Mouse (Mus musculus): Measurements from ENCODE around the gene Klhl24. TPM values are rescaled to one million over a fixed set of nuclear protein-coding genes. Genes with fewer than 3 reads are reported as not detected.
"Not testable (repeated sequence)": the region's sequence is repeated elsewhere in the genome, so short reads cannot be mapped to it uniquely, and the experiment has no call there.

Klhl24 gene
- polyA plus RNA-seq, 1 experiment from 2014 or later = 22.1 TPM

DNA sequence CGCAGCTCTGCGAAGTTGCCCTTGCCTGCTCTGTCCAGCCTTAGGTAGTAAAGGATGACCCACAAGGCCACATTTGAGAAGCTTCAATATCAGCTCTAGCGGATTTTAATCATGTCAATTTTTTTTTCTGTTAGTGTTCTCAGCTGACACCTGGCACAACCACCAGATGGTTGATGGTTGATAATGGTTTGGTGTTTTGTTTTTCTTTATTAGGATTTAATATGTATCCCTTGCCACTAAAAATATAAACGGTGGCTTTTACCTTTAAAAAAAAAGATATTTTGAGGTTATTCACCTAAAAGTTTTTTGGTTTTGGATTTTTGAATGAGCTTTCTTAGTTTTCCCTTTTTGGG, 1.0 kb downstream of the Klhl24 start:
- H3K4me2 ChIP-seq (replicated peaks) = peak overlapping the region; percentile 62
- peak overlapping the region; percentile 88 for H3K9ac ChIP-seq
- 4% methylated on average over 4 of the region's 4 CpGs for WGBS
- peak overlapping the region; percentile 97 for H3K4me3 ChIP-seq (replicated peaks)
- no peaks in the 10 kb centered on the region for H3K4me1 ChIP-seq (replicated peaks)
- no peak for ATAC-seq
- H3K27ac ChIP-seq = peak overlapping the region; percentile 98
- peaks cover 3% of the 10 kb centered on the region; the same call in 1 of the 2 replicates for H3K36me3 ChIP-seq
- no peaks in the 10 kb centered on the region for H3K27me3 ChIP-seq (replicated peaks)
- no peaks in the 10 kb centered on the region for H3K9me3 ChIP-seq

GRCm38 (mm10) chr16:20098866-20099629, 1.7 kb downstream of the Klhl24 start:
- H3K4me3 ChIP-seq (replicated peaks) = no peak overlapping the region

GRCm38 (mm10) chr16:20106996-20107395, 9.7 kb downstream of the Klhl24 start:
- no peak overlapping the region for H3K9ac ChIP-seq
- no peak overlapping the region for H3K27ac ChIP-seq
- no peaks in the 10 kb centered on the region for H3K27me3 ChIP-seq (replicated peaks)
- H3K4me1 ChIP-seq (replicated peaks) = no peaks in the 10 kb centered on the region
- no peak overlapping the region for H3K4me3 ChIP-seq (replicated peaks)
- no peak overlapping the region for H3K4me2 ChIP-seq (replicated peaks)
- 90% methylated on average over 8 of the region's 8 CpGs for WGBS
- no peak for ATAC-seq
- H3K9me3 ChIP-seq = no peaks in the 10 kb centered on the region
- peaks cover 36% of the 10 kb centered on the region for H3K36me3 ChIP-seq

More at GRCm38 (mm10) chr16:20098866-20099629, 1.7 kb downstream of the Klhl24 start:
- H3K36me3 ChIP-seq = peaks cover 10% of the 10 kb centered on the region; the same call in 1 of the 2 replicates
- H3K27me3 ChIP-seq (replicated peaks) = no peaks in the 10 kb centered on the region
- no peak overlapping the region for H3K27ac ChIP-seq
- 83% methylated on average over 6 of the region's 6 CpGs for WGBS
- no peak overlapping the region for H3K9ac ChIP-seq
- no peak overlapping the region; the same call in 1 of the 2 replicates for H3K4me2 ChIP-seq (replicated peaks)
- no peaks in the 10 kb centered on the region for H3K4me1 ChIP-seq (replicated peaks)
- ATAC-seq = no peak
- H3K9me3 ChIP-seq = no peaks in the 10 kb centered on the region

GRCm38 (mm10) chr16:20108961-20109360, 11.6 kb downstream of the Klhl24 start:
- no peaks in the 10 kb centered on the region for H3K27me3 ChIP-seq (replicated peaks)
- H3K4me3 ChIP-seq (replicated peaks) = no peak overlapping the region
- H3K9me3 ChIP-seq = no peaks in the 10 kb centered on the region
- H3K4me2 ChIP-seq (replicated peaks) = no peak overlapping the region
- ATAC-seq = no peak
- no peak overlapping the region for H3K27ac ChIP-seq
- 93% methylated on average over 6 of the region's 6 CpGs for WGBS
- H3K9ac ChIP-seq = no peak overlapping the region
- no peaks in the 10 kb centered on the region for H3K4me1 ChIP-seq (replicated peaks)
- peaks cover 27% of the 10 kb centered on the region for H3K36me3 ChIP-seq

DNA sequence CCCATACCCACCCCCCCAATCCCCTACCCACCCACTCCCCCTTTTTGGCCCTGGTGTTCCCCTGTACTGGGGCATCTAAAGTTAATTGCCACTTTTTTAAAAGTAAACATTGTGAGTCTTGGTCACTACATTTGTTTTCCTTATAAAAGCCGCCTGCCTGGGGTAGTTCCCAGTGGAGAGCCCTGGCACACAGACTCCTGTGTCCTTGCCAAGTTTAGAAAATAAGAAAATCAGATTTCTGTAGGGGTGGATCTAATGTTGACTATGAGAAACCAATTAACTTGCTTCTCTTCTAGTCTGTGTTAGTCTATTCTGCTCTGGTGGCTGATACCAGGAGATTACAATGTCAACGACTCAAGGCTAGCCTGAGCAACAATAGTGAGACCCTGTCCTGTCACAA, 15.3 kb downstream of the Klhl24 start:
- Histone ChIP-seq H3K9ac (no peak overlapping the region), H3K4me1 (replicated peaks) (no peaks in the 10 kb centered on the region), H3K36me3 (peaks cover 14% of the 10 kb centered on the region), H3K4me2 (replicated peaks) (no peak overlapping the region), H3K9me3 (no peaks in the 10 kb centered on the region), H3K27ac (no peak overlapping the region), H3K4me3 (replicated peaks) (no peak overlapping the region), H3K27me3 (replicated peaks) (no peaks in the 10 kb centered on the region)
- 63% methylated on average over 2 of the region's 2 CpGs for WGBS
- ATAC-seq = no peak

DNA sequence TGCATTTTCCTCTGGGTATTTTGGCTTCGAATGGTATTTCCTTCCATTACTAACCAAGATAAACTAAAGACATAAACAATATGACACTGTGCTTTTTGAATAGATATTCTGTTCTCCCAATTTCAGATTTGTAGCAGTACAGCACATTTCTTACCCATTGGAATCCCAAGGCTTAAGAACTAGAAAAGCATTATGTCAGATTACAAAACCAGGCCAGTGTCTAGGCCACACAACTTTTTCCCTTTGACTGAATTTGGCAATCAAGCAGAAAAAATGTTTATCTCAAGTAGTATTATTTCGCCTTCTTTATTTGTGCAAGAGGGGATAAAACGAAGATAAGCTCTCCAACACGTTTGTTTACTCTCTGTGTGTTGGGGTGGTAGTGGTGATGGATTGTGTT, 18.7 kb downstream of the Klhl24 start:
- no peak for ATAC-seq
- Histone ChIP-seq H3K27ac (no peak overlapping the region), H3K4me1 (replicated peaks) (no peaks in the 10 kb centered on the region), H3K36me3 (0 out of 2 replicates have a peak, but pooled peaks cover 4% of the 10 kb centered on the region), H3K9ac (no peak overlapping the region), H3K4me2 (replicated peaks) (no peak overlapping the region), H3K9me3 (no peaks in the 10 kb centered on the region), H3K4me3 (replicated peaks) (no peak overlapping the region), H3K27me3 (replicated peaks) (no peaks in the 10 kb centered on the region)
- 54% methylated on average over 4 of the region's 4 CpGs for WGBS

DNA sequence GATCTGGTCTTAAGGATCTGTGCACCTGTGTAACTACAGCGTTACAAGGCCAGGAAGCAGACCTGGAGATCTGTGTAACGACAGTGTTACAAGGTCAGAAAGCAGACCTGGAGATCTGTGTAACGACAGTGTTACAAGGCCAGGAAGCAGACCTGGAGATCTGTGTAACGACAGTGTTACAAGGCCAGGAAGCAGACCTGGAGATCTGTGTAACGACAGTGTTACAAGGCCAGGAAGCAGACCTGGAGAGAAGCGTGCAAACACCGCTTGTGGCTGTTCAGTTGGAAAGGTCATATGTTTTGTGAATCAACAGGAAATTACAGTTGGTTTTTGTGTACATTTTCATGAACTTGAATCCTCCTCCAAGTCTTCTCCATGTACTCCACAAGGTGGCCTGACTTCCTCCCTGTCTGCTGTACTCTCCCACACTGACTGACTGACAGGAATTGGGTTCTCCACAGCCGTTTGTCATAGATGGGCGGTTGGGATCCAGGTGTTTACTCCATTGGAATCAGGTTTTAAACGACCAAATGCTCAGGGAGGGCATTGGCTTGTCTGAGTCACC, 29.1 kb downstream of the Klhl24 start:
- H3K27ac ChIP-seq; H3K9ac ChIP-seq; H3K27me3 ChIP-seq (replicated peaks); H3K36me3 ChIP-seq; H3K4me3 ChIP-seq (replicated peaks); H3K4me2 ChIP-seq (replicated peaks); H3K9me3 ChIP-seq; ATAC-seq; H3K4me1 ChIP-seq (replicated peaks): not testable (repeated sequence)
- 58% methylated on average over 10 of the region's 10 CpGs for WGBS

DNA sequence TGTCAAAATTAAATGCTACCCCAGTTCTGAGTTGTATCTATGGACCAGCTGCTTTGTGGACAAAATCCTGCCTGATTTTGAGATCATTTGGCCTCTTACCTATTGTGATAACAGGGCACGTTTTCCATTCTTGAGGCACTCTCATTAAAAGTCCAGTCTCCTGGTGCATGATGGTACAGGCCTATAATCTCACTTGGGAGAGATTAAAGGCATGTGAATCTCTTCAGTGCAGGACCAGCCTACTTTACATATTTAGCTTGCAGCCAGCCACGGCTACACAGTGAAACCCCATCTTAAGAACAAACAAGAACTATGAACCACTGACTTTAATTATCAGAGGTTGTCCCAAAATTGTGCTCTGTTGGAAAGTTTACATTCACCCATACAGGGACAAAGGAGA, 33.1 kb downstream of the Klhl24 start:
- no peak for ATAC-seq
- no peak overlapping the region for H3K27ac ChIP-seq
- H3K36me3 ChIP-seq = no peaks in the 10 kb centered on the region
- H3K4me2 ChIP-seq (replicated peaks) = no peak overlapping the region
- H3K9ac ChIP-seq = no peak overlapping the region
- H3K27me3 ChIP-seq (replicated peaks) = no peaks in the 10 kb centered on the region
- 63% methylated on average over 2 of the region's 2 CpGs for WGBS
- no peaks in the 10 kb centered on the region for H3K9me3 ChIP-seq
- H3K4me3 ChIP-seq (replicated peaks) = no peak overlapping the region
- H3K4me1 ChIP-seq (replicated peaks) = no peaks in the 10 kb centered on the region

DNA sequence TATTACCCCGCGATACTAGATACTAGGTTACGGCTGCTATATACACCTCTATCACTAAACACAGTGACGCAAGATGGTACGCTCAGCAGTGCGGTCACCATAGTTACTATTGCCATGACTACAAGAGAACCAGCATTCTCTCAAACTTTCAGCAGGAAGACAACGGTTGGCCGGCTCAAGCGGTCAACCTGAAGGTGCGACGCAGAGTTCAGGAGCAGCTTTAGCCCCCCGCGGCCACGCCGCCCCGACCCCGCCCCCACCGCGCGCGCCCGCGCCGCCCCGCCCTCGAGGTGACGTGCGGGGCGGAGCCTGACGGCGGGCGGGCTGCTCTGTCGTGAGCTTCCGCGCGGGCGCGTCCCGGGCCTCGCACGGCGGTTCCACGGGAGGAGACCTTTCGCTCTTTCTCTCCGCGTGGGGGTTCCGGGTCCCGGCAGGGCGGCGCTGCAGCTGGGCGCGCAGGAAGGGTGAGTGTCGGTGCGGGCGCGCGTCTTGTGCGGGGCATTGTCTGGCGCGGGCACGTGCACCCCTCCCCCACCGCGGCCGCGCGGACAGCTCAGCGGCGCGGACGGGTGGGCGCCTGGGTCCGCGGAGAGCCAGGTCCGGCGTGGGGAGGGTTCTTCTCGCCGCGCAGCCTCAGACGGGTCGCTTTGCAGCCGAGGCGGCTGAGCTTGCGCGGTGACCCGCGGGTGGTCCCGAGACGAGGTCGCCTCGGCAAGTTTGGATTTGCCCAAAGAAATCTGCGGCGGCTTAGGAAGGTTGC, 43.6 kb downstream of the Klhl24 start, which contains the start of gene Yeats2:
Gene Yeats2, plus strand, starts transcription at position 292 of the 760 bp plus-strand sequence.
- Histone ChIP-seq H3K9ac (peak within 1 kb of the TSS; percentile 86), H3K4me2 (replicated peaks) (peak within 1 kb of the TSS; percentile 74), H3K4me3 (replicated peaks) (peak within 1 kb of the TSS; percentile 79), H3K9me3 (no peaks in the 10 kb centered on the region), H3K27me3 (replicated peaks) (no peaks in the 10 kb centered on the region), H3K27ac (peak within 1 kb of the TSS; percentile 92), H3K4me1 (replicated peaks) (peaks cover 16% of the 10 kb centered on the region; the same call in 1 of the 2 replicates), H3K36me3 (no peaks in the 10 kb centered on the region)
- WGBS = under 1% methylated on average over 77 of the region's 92 CpGs
- ATAC-seq = peak; percentile 98

GRCm38 (mm10) chr16:20144568-20144967, 47.2 kb downstream of the Klhl24 start:
- Histone ChIP-seq H3K4me3 (replicated peaks) (no peak overlapping the region), H3K36me3 (no peaks in the 10 kb centered on the region), H3K27me3 (replicated peaks) (no peaks in the 10 kb centered on the region), H3K9me3 (no peaks in the 10 kb centered on the region), H3K4me1 (replicated peaks) (peaks cover 16% of the 10 kb centered on the region; the same call in 1 of the 2 replicates), H3K9ac (no peak overlapping the region), H3K4me2 (replicated peaks) (no peak overlapping the region), H3K27ac (no peak overlapping the region)
- ATAC-seq = no peak
- WGBS = 93% methylated on average over 3 of the region's 3 CpGs

DNA sequence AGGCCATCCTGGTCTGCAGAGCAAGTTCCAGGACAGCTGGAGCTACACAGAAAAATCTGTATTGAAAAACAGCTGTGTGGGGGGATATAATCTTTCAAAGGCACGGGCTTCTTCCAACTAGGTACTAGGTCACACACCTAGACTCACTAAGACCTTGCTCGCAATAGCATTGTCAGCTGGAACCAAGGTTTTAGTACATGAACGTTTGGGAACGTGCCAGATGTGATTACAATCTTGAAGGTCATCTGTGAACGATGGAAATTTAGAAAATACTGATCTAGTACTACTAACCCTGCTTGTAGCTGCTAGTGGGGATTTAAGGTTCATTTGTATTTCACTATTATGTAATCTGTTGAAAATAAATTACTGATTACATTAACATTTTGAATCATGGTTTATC, 54.6 kb downstream of the Klhl24 start:
- 55% methylated on average over 5 of the region's 5 CpGs for WGBS
- peaks cover 5% of the 10 kb centered on the region; the same call in 1 of the 2 replicates for H3K36me3 ChIP-seq

DNA sequence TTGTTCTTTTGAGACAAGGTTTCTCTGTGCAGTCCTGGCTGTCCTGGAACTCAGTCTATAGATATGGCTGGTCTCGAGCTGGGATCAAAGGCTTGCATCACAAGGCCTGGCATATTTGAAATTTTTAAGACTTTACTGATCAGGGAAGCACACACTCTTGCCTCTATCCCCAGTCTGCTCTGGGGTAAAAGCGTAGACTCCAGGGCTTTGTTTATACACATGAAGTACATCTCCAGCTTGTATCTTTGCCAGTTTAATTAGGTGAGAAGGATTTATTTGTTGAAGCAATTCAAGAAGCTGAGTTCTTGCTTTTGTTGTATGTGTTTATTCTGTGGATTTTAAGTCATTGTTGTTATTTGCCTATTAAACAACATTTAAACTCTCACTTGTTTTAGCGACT, 56.4 kb downstream of the Klhl24 start:
- Histone ChIP-seq H3K4me3 (replicated peaks) (no peak overlapping the region), H3K9me3 (no peaks in the 10 kb centered on the region), H3K9ac (no peak overlapping the region), H3K4me2 (replicated peaks) (no peak overlapping the region), H3K27me3 (replicated peaks) (no peaks in the 10 kb centered on the region), H3K4me1 (replicated peaks) (no peaks in the 10 kb centered on the region), H3K27ac (no peak overlapping the region), H3K36me3 (peaks cover 8% of the 10 kb centered on the region)
- ATAC-seq = no peak
- WGBS = 63% methylated on average over 3 of the region's 3 CpGs

More for the DNA sequence above, 54.6 kb downstream of the Klhl24 start:
- Histone ChIP-seq H3K27ac (no peak overlapping the region), H3K4me2 (replicated peaks) (no peak overlapping the region), H3K27me3 (replicated peaks) (no peaks in the 10 kb centered on the region), H3K4me3 (replicated peaks) (no peak overlapping the region), H3K9me3 (no peaks in the 10 kb centered on the region), H3K9ac (no peak overlapping the region), H3K4me1 (replicated peaks) (no peaks in the 10 kb centered on the region)
- no peak for ATAC-seq

All from intestine, embryonic 15.5 days (tissue).